Mouse (Mus musculus): ENCODE results near the gene Ucp1.

Ucp1 gene

DNA sequence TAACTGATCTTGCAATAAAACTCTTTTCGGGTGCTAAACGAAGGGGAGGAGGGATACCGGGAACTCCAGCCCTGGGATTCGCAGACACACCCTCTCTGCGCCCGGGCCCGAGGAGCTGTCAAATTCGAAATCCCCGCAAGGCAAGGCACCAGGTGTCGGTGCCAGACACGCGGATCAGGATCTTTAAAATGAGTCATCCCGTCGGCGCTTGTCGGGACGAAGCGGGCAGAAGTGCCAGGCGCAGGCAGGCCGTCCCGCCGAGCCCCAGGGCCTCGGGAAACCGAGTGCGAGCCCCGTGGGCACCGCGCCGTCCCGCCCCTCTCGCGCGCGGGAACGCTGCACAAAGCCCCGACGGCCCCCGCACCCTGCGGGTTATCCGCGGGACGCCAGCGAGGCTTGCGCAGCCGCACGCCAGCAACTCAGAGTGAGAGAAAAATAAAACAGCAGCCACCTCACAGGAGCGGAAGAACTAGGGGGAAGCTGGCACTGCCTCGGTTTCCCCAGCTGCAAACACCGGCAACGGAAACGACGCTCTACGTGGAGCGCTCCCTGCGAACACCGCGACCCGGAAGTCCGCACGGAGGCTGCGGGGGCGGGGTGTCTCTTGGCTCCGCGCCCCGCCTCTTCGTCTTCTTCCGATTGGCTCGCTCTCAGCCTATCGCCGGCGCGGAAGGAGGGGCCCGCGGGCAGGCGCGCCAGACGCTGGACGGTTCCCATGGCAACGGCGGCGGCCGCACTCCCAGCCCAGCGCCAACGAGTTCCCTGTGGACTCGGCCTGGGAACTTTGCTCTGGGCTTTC is 41.9 kb downstream of the Ucp1 start, which contains the start of gene Elmod2:
Elmod2 (minus strand) TSS at position 588 of the 799 bp plus-strand sequence.
- peak; percentile 97 for DNase-seq (ENCODE audit: low spot score)

GRCm38 (mm10) chr8:83332864-83333263 is 42.7 kb downstream of the Ucp1 start:
- DNase-seq (ENCODE audit: low spot score), result no peak

DNA sequence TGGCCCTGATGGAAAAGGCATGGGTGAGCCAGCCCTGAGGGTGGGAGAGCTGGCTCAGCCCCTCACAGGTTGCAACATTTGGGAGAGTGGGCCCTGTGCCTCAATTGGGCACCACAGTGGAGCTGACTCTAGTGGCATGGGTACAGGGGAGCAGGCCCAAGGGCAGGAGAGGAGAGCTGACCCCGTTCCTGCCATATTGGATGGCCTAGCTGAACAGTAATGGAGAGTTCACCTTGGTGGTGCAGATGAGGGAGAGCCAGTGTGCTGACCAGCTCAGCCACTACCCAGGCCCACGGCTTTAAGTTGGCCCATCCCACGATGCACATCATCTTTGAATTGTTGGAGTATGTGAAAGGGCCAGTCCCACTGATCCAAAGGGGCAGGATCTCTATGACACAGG is 51.9 kb downstream of the Ucp1 start:
- no peak for DNase-seq (ENCODE audit: low spot score)

GRCm38 (mm10) chr8:83342693-83343092 is 52.5 kb downstream of the Ucp1 start:
- DNase-seq (ENCODE audit: low spot score), result no peak
